Mouse (Mus musculus) adrenal gland, adult 10 weeks (tissue): ENCODE measurements around the gene Acsbg1. TPM values are rescaled to one million over a fixed set of nuclear protein-coding genes. Genes with fewer than 3 reads are reported as not detected.

ENCODE experiments used
- polyA plus RNA-seq: library from polyadenylated mRNA; stranded (reverse); fragments of 350-450 nt; fragmentation: Illumina TruSeq; extraction: RNeasy Lipid Tissue Mini Kit (QIAGEN cat#74804); gene quantifications from one replicate; pipeline ENCODE4 v1.2.3, GENCODE M21; 2014; ENCODE audit warnings: low read depth, low replicate concordance

The Acsbg1 gene
- 16.7 TPM for polyA plus RNA-seq

GRCm38 (mm10) chr9:54661605-54662377 lies at the start of gene Acsbg1:
Gene Acsbg1, minus strand, starts transcription at chr9:54661870.

GRCm38 (mm10) chr9:54698318-54699086 lies 36.8 kb upstream of the Acsbg1 start, which contains the start of gene Dnaja4:
Gene Dnaja4, plus strand, starts transcription at chr9:54698873.

GRCm38 (mm10) chr9:54586199-54587061 lies 75.2 kb downstream of the Acsbg1 start, which contains the start of gene Idh3a:
Gene Idh3a, plus strand, starts transcription at chr9:54586334.

GRCm38 (mm10) chr9:54559771-54560471 lies 101.7 kb downstream of the Acsbg1 start, which contains the start of gene Cib2:
Gene Cib2, minus strand, starts transcription at chr9:54560218.

Other genes with a start within 250 kb of the Acsbg1 start
- gene Dmxl2, start 160.2 kb downstream of the Acsbg1 start, polyA plus RNA-seq: 25.5 TPM
- gene Sh2d7, start 122.9 kb downstream of the Acsbg1 start, polyA plus RNA-seq: not detected
- gene Cib2, start 101.7 kb downstream of the Acsbg1 start, polyA plus RNA-seq: 6.7 TPM
- 377 TPM for gene Idh3a, start 75.5 kb downstream of the Acsbg1 start, polyA plus RNA-seq
- 52.7 TPM for gene Dnaja4, start 37.0 kb upstream of the Acsbg1 start, polyA plus RNA-seq
- 109 TPM for gene Wdr61, start 72.6 kb upstream of the Acsbg1 start, polyA plus RNA-seq
- gene Crabp1, start 102.9 kb upstream of the Acsbg1 start, polyA plus RNA-seq: not detected
- gene Ireb2, start 201.9 kb upstream of the Acsbg1 start, polyA plus RNA-seq: 202 TPM